10 mouse cellular contexts compared by ENCODE assay signal in genomic region chr13:20271799-20272198, GRCm38 (mm10).
A peak's percentile ranks its signal among the peaks of the same experiment; 100 is the strongest.
DNase-seq lines count a peak whose midpoint lies in the region; ATAC-seq and TF ChIP-seq lines count a peak whose summit lies in the region.
"Had no signal": no experiment of that assay in that cellular context is flagged by ENCODE, and none has a peak within 500 bp of the region (broad histone marks: within the 10 kb centered on the region; RNA-seq: fewer than 3 reads in every experiment).

No protein-coding gene starts in this region.

- no peak overlapping the region for H3K27ac ChIP-seq in forebrain, embryonic 14.5 days (ENCODE audit: low read depth, low read length)
- H3K27ac ChIP-seq in forebrain, embryonic 12.5 days: no peak overlapping the region
- H3K27ac ChIP-seq in layer of hippocampus, adult 2 months: no peak overlapping the region
- H3K27ac ChIP-seq in bone marrow, adult 2 months (ENCODE audit: control insufficient read depth, insufficient read depth, low read depth, low read length, poor library complexity): no peak overlapping the region

- H3K4me3 ChIP-seq in forebrain, embryonic 14.5 days (ENCODE audit: low read depth, low read length): no peak overlapping the region
- H3K4me3 ChIP-seq in forebrain, embryonic 12.5 days (replicated peaks): no peak overlapping the region
- no peak overlapping the region for H3K4me3 ChIP-seq in layer of hippocampus, adult 2 months
- no peak overlapping the region for H3K4me3 ChIP-seq in bone marrow, adult 2 months (replicated peaks; ENCODE audit: control insufficient read depth, low read depth, low read length)

- TF ChIP-seq CTCF in layer of hippocampus, adult 2 months (conservative IDR thresholded peaks at IDR 0.05): peak; percentile 80
- 0 out of 2 replicates have a peak, but pooled peaks have one; percentile 18 for TF ChIP-seq CTCF in bone marrow, adult 2 months (IDR thresholded peaks at IDR 0.05; ENCODE audit: control insufficient read depth, insufficient read depth, low read length)

- peak; percentile 66 for DNase-seq in forebrain, embryonic 14.5 days (ENCODE audit: low spot score)
- DNase-seq in layer of hippocampus, adult 2 months (ENCODE audit: low spot score in 2 of 2): peak in 1 of 2 experiments; percentile 37
- no peak for DNase-seq in layer of hippocampus, postnatal 25 days (ENCODE audit: extremely low spot score in 1 of 2, low spot score in 1 of 2)
- DNase-seq in 3T3-L1 (ENCODE audit: low read depth, low spot score): peak; percentile 64
- DNase-seq in spleen, postnatal 36 days (ENCODE audit: low spot score in 2 of 2): no peak
- no peak for DNase-seq in layer of hippocampus, postnatal 36 days
- DNase-seq: cerebellum, adult 18-20 months; layer of hippocampus, adult 9-11 months had no signal

- WGBS in forebrain, embryonic 14.5 days: 47% methylated on average over 3 of the region's 3 CpGs
- 49% methylated on average over 3 of the region's 3 CpGs for WGBS in forebrain, embryonic 12.5 days
- 76% methylated on average over 3 of the region's 3 CpGs for WGBS in bone marrow, adult 2 months

- ATAC-seq in forebrain, embryonic 14.5 days: no peak
- no peak for ATAC-seq in forebrain, embryonic 12.5 days (ENCODE audit: low FRiP score)

- H3K9ac ChIP-seq in forebrain, embryonic 14.5 days (ENCODE audit: low read length): no peak overlapping the region
- no peak overlapping the region for H3K9ac ChIP-seq in forebrain, embryonic 12.5 days

- no peaks in the 10 kb centered on the region for H3K9me3 ChIP-seq in forebrain, embryonic 14.5 days (replicated peaks; ENCODE audit: control insufficient read depth, low read length)
- H3K9me3 ChIP-seq in forebrain, embryonic 12.5 days: no peaks in the 10 kb centered on the region

- H3K27me3 ChIP-seq in forebrain, embryonic 14.5 days (replicated peaks; ENCODE audit: control insufficient read depth, insufficient read depth, low read length): no peaks in the 10 kb centered on the region
- no peaks in the 10 kb centered on the region for H3K27me3 ChIP-seq in forebrain, embryonic 12.5 days

- no peak overlapping the region for H3K4me2 ChIP-seq in forebrain, embryonic 14.5 days (ENCODE audit: low read length)
- no peak overlapping the region for H3K4me2 ChIP-seq in forebrain, embryonic 12.5 days

- no peaks in the 10 kb centered on the region for H3K36me3 ChIP-seq in forebrain, embryonic 14.5 days (ENCODE audit: control insufficient read depth, insufficient read depth, low read length)
- no peaks in the 10 kb centered on the region for H3K36me3 ChIP-seq in forebrain, embryonic 12.5 days (replicated peaks)

- TF ChIP-seq POLR2A in bone marrow, adult 2 months (IDR thresholded peaks at IDR 0.05; ENCODE audit: borderline replicate concordance, control insufficient read depth, low read depth, low read length): no peak

- H3K4me1 ChIP-seq in forebrain, embryonic 14.5 days (ENCODE audit: control insufficient read depth, insufficient read depth, low read length): no peaks in the 10 kb centered on the region
- 0 out of 2 replicates have a peak, but pooled peaks cover 5% of the 10 kb centered on the region for H3K4me1 ChIP-seq in forebrain, embryonic 12.5 days
- no peaks in the 10 kb centered on the region for H3K4me1 ChIP-seq in bone marrow, adult 2 months (ENCODE audit: control insufficient read depth, insufficient read depth, low read length)

Comparison
In these comparisons a context has a peak if more than half of its experiments do, and no peak if none do; other contexts are left out.
1. DNase-seq: peak in forebrain, embryonic 14.5 days (single experiment) and 3T3-L1 (single experiment); none in layer of hippocampus, postnatal 25 days (0 of 2), spleen, postnatal 36 days (0 of 2) and layer of hippocampus, postnatal 36 days (0 of 2).